Mouse (Mus musculus): ENCODE measurements around the gene Tbata. TPM values are rescaled to one million over a fixed set of nuclear protein-coding genes. Genes with fewer than 3 reads are reported as not detected.

The Tbata gene
- polyA plus RNA-seq, 1 experiment from 2014 or later = not detected

GRCm38 (mm10) chr10:61156453-61156852, 15.3 kb upstream of the Tbata start:
- Histone ChIP-seq H3K4me3 (ENCODE audit: low read depth, low read length) (no peak overlapping the region), H3K27me3 (ENCODE audit: control insufficient read depth, insufficient read depth, low read depth, low read length) (no peaks in the 10 kb centered on the region), H3K4me1 (ENCODE audit: control insufficient read depth, low read depth, low read length) (peaks cover 3% of the 10 kb centered on the region; the same call in 1 of the 2 replicates), H3K36me3 (ENCODE audit: control insufficient read depth, insufficient read depth) (no peaks in the 10 kb centered on the region), H3K4me2 (ENCODE audit: low read depth, low read length) (no peak overlapping the region), H3K27ac (ENCODE audit: low read length) (no peak overlapping the region), H3K9ac (ENCODE audit: low read depth, low read length) (no peak overlapping the region), H3K9me3 (replicated peaks; ENCODE audit: control insufficient read depth, low read length) (no peaks in the 10 kb centered on the region)
- WGBS (ENCODE audit: insufficient replicate concordance) = 75% methylated on average over 2 of the region's 2 CpGs
- ATAC-seq (ENCODE audit: low read depth) = no peak

DNA sequence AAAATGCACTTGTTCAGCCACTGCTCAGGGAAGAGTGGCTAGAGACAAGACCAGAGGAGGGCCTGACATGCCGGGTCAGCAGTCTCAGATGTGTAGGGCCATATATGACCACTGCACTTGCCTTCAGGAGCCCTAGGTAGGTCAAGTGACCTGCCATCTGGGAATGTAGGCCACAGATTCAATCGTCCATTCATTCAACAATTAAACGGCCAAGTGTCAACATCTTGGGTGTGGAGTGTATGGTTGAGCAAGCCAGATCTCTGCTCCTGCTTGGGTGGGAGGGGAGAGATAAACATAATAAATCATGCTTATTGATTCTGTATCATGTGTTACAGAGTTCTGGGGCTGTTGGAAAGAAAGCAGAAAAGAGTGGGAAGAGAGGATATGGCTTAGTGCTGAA, 13.2 kb upstream of the Tbata start:
- Histone ChIP-seq H3K9me3 (replicated peaks; ENCODE audit: control insufficient read depth, low read length) (no peaks in the 10 kb centered on the region), H3K27me3 (ENCODE audit: control insufficient read depth, insufficient read depth, low read depth, low read length) (no peaks in the 10 kb centered on the region), H3K4me3 (ENCODE audit: low read depth, low read length) (no peak overlapping the region), H3K36me3 (ENCODE audit: control insufficient read depth, insufficient read depth) (no peaks in the 10 kb centered on the region), H3K4me2 (ENCODE audit: low read depth, low read length) (no peak overlapping the region), H3K4me1 (ENCODE audit: control insufficient read depth, low read depth, low read length) (no peaks in the 10 kb centered on the region; the same call in 1 of the 2 replicates), H3K27ac (ENCODE audit: low read length) (no peak overlapping the region), H3K9ac (ENCODE audit: low read depth, low read length) (no peak overlapping the region)
- ATAC-seq (ENCODE audit: low read depth) = no peak
- 52% methylated on average over 3 of the region's 3 CpGs for WGBS (ENCODE audit: insufficient replicate concordance)

- ATAC-seq (ENCODE audit: low read depth) = no peak
- Histone ChIP-seq H3K27me3 (ENCODE audit: control insufficient read depth, insufficient read depth, low read depth, low read length) (no peaks in the 10 kb centered on the region), H3K27ac (ENCODE audit: low read length) (no peak overlapping the region), H3K4me1 (ENCODE audit: control insufficient read depth, low read depth, low read length) (no peaks in the 10 kb centered on the region), H3K4me3 (ENCODE audit: low read depth, low read length) (no peak overlapping the region), H3K4me2 (ENCODE audit: low read depth, low read length) (no peak overlapping the region), H3K9me3 (replicated peaks; ENCODE audit: control insufficient read depth, low read length) (no peaks in the 10 kb centered on the region), H3K9ac (ENCODE audit: low read depth, low read length) (no peak overlapping the region), H3K36me3 (ENCODE audit: control insufficient read depth, insufficient read depth) (no peaks in the 10 kb centered on the region)
- WGBS (ENCODE audit: insufficient replicate concordance) = 61% methylated on average over 7 of the region's 7 CpGs
Observed at GRCm38 (mm10) chr10:61160089-61160488, 11.7 kb upstream of the Tbata start.

DNA sequence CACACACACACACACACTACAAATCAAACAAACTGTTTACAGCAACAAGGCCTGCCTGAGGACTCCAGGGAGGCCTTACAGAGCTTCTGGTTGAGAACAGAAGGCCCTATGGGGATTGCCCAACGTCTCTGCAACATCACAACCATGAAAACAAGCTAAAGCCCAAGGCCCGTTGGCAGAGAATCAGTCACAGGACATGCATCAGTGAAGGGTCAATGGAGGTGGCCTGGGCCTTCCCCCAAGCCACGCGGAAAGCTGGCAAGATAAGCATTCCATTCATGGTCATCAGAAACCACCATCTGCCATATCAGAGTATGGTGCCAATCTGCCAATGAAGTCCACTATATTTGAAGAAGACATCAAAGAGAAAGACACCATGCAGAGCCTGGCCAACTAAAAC, 11.1 kb upstream of the Tbata start:
- H3K9me3 ChIP-seq (replicated peaks; ENCODE audit: control insufficient read depth, low read length) = no peaks in the 10 kb centered on the region
- H3K4me1 ChIP-seq (ENCODE audit: control insufficient read depth, low read depth, low read length) = no peaks in the 10 kb centered on the region
- H3K4me2 ChIP-seq (ENCODE audit: low read depth, low read length) = no peak overlapping the region
- no peak for ATAC-seq (ENCODE audit: low read depth)
- H3K9ac ChIP-seq (ENCODE audit: low read depth, low read length) = no peak overlapping the region
- WGBS (ENCODE audit: insufficient replicate concordance) = 56% methylated on average over 4 of the region's 4 CpGs
- no peak overlapping the region for H3K27ac ChIP-seq (ENCODE audit: low read length)
- no peak overlapping the region for H3K4me3 ChIP-seq (ENCODE audit: low read depth, low read length)
- H3K27me3 ChIP-seq (ENCODE audit: control insufficient read depth, insufficient read depth, low read depth, low read length) = no peaks in the 10 kb centered on the region
- no peaks in the 10 kb centered on the region for H3K36me3 ChIP-seq (ENCODE audit: control insufficient read depth, insufficient read depth)

- Histone ChIP-seq H3K27ac (ENCODE audit: low read length) (no peak overlapping the region), H3K27me3 (ENCODE audit: control insufficient read depth, insufficient read depth, low read depth, low read length) (no peaks in the 10 kb centered on the region), H3K4me1 (ENCODE audit: control insufficient read depth, low read depth, low read length) (no peaks in the 10 kb centered on the region), H3K36me3 (ENCODE audit: control insufficient read depth, insufficient read depth) (no peaks in the 10 kb centered on the region), H3K4me3 (ENCODE audit: low read depth, low read length) (no peak overlapping the region), H3K4me2 (ENCODE audit: low read depth, low read length) (no peak overlapping the region), H3K9ac (ENCODE audit: low read depth, low read length) (no peak overlapping the region), H3K9me3 (replicated peaks; ENCODE audit: control insufficient read depth, low read length) (no peaks in the 10 kb centered on the region)
- ATAC-seq (ENCODE audit: low read depth) = no peak
- WGBS (ENCODE audit: insufficient replicate concordance) = 62% methylated on average over 3 of the region's 3 CpGs
Observed at GRCm38 (mm10) chr10:61162366-61162765, 9.4 kb upstream of the Tbata start.

DNA sequence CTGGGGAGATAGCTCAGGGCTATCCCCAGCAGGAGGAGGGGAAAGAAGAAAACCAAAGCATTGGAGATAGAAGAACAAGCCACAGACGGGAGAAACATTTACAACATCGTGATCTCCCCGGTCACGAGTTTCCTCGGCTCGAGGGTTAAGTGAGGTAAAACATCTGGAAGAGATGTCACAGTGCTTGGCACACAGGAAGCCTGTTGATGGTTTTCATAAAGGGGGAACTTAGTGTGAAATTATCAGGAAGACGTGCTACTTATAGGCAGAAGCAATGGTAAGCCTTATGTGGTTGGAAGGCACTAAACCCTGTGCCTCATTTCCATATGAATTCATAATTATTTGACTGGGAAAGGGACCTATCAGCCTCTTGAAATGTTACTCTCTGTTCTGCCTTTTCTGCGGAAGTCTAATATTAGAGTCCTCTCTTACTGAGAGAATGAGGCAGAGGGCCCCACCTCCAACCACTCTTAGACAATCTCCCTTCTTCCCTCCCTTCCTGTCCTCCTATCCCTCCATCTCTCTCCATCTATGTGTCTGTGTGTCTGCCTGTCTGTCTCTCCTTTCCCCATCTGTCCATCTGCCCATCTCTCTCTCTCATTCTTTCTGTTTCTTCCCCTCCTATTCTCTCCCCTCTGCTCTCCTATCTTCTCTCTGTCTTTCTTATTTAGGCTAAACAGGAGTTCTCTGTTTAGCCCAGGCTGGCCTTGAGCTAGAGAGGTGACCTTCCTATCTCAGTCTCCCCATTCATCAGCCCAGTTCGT, 4.2 kb upstream of the Tbata start:
- Histone ChIP-seq H3K4me2 (ENCODE audit: low read depth, low read length) (no peak overlapping the region), H3K9me3 (replicated peaks; ENCODE audit: control insufficient read depth, low read length) (no peaks in the 10 kb centered on the region), H3K4me3 (ENCODE audit: low read depth, low read length) (no peak overlapping the region), H3K9ac (ENCODE audit: low read depth, low read length) (no peak overlapping the region), H3K36me3 (ENCODE audit: control insufficient read depth, insufficient read depth) (no peaks in the 10 kb centered on the region), H3K27ac (ENCODE audit: low read length) (no peak overlapping the region), H3K4me1 (ENCODE audit: control insufficient read depth, low read depth, low read length) (no peaks in the 10 kb centered on the region), H3K27me3 (ENCODE audit: control insufficient read depth, insufficient read depth, low read depth, low read length) (no peaks in the 10 kb centered on the region; the same call in 1 of the 2 replicates)
- WGBS (ENCODE audit: insufficient replicate concordance) = 31% methylated on average over 9 of the region's 9 CpGs
- no peak for ATAC-seq (ENCODE audit: low read depth)

DNA sequence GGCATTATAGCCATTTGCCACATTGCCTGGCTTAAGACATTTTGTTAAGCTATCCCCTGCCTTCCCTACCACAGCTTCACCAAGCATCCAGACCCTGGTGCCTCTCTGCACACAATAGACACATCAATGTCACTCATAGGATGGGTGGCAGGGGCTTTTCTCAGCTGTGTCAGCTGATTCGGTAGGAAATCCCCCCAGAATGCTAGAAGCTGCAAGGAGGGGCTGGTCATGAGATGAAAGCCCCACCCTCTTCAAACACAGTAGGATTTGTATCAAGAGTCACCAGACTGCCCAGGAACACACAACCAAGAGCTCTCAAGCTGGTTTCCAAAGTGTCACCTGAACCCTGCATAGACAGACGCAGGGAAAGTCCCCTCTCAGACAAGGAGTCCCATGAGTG, 3.4 kb upstream of the Tbata start:
- Histone ChIP-seq H3K9me3 (replicated peaks; ENCODE audit: control insufficient read depth, low read length) (no peaks in the 10 kb centered on the region), H3K4me3 (ENCODE audit: low read depth, low read length) (no peak overlapping the region), H3K9ac (ENCODE audit: low read depth, low read length) (no peak overlapping the region), H3K4me2 (ENCODE audit: low read depth, low read length) (no peak overlapping the region), H3K27me3 (ENCODE audit: control insufficient read depth, insufficient read depth, low read depth, low read length) (no peaks in the 10 kb centered on the region; the same call in 1 of the 2 replicates), H3K27ac (ENCODE audit: low read length) (no peak overlapping the region), H3K36me3 (ENCODE audit: control insufficient read depth, insufficient read depth) (no peaks in the 10 kb centered on the region), H3K4me1 (ENCODE audit: control insufficient read depth, low read depth, low read length) (no peaks in the 10 kb centered on the region)
- ATAC-seq (ENCODE audit: low read depth) = no peak
- 44% methylated on average over 2 of the region's 2 CpGs for WGBS (ENCODE audit: insufficient replicate concordance)

GRCm38 (mm10) chr10:61172496-61172895, 742 bp downstream of the Tbata start:
- H3K9me3 ChIP-seq (replicated peaks; ENCODE audit: control insufficient read depth, low read length) = no peaks in the 10 kb centered on the region
- ATAC-seq (ENCODE audit: low read depth) = no peak
- no peak overlapping the region for H3K9ac ChIP-seq (ENCODE audit: low read depth, low read length)
- no peak overlapping the region for H3K27ac ChIP-seq (ENCODE audit: low read length)
- no peaks in the 10 kb centered on the region for H3K36me3 ChIP-seq (ENCODE audit: control insufficient read depth, insufficient read depth)
- H3K4me1 ChIP-seq (ENCODE audit: control insufficient read depth, low read depth, low read length) = no peaks in the 10 kb centered on the region
- peaks cover 11% of the 10 kb centered on the region for H3K27me3 ChIP-seq (ENCODE audit: control insufficient read depth, insufficient read depth, low read depth, low read length)
- WGBS (ENCODE audit: insufficient replicate concordance) = 47% methylated on average over 4 of the region's 4 CpGs
- H3K4me2 ChIP-seq (ENCODE audit: low read depth, low read length) = no peak overlapping the region
- H3K4me3 ChIP-seq (ENCODE audit: low read depth, low read length) = no peak overlapping the region

GRCm38 (mm10) chr10:61174711-61175441, 3.1 kb downstream of the Tbata start:
- no peaks in the 10 kb centered on the region for H3K4me1 ChIP-seq (ENCODE audit: control insufficient read depth, low read depth, low read length)
- 39% methylated on average over 11 of the region's 13 CpGs for WGBS (ENCODE audit: insufficient replicate concordance)
- H3K36me3 ChIP-seq (ENCODE audit: control insufficient read depth, insufficient read depth) = no peaks in the 10 kb centered on the region
- H3K9ac ChIP-seq (ENCODE audit: low read depth, low read length) = no peak overlapping the region
- ATAC-seq (ENCODE audit: low read depth) = no peak
- no peak overlapping the region for H3K4me3 ChIP-seq (ENCODE audit: low read depth, low read length)
- no peak overlapping the region for H3K4me2 ChIP-seq (ENCODE audit: low read depth, low read length)
- no peaks in the 10 kb centered on the region for H3K9me3 ChIP-seq (replicated peaks; ENCODE audit: control insufficient read depth, low read length)
- H3K27ac ChIP-seq (ENCODE audit: low read length) = no peak overlapping the region
- peaks cover 11% of the 10 kb centered on the region for H3K27me3 ChIP-seq (ENCODE audit: control insufficient read depth, insufficient read depth, low read depth, low read length)
